Mouse (Mus musculus): ENCODE measurements around the gene Trim30d. TPM values are rescaled to one million over a fixed set of nuclear protein-coding genes. Genes with fewer than 3 reads are reported as not detected.
"Not testable (repeated sequence)": the region's sequence is repeated elsewhere in the genome, so short reads cannot be mapped to it uniquely, and the experiment has no call there.

Gene Trim30d
- polyA plus RNA-seq (2016; fragmentation: Nextera tagmentation; extraction: Ambion mirVana), result 0.09 and 0.13 TPM in 2 replicates

DNA sequence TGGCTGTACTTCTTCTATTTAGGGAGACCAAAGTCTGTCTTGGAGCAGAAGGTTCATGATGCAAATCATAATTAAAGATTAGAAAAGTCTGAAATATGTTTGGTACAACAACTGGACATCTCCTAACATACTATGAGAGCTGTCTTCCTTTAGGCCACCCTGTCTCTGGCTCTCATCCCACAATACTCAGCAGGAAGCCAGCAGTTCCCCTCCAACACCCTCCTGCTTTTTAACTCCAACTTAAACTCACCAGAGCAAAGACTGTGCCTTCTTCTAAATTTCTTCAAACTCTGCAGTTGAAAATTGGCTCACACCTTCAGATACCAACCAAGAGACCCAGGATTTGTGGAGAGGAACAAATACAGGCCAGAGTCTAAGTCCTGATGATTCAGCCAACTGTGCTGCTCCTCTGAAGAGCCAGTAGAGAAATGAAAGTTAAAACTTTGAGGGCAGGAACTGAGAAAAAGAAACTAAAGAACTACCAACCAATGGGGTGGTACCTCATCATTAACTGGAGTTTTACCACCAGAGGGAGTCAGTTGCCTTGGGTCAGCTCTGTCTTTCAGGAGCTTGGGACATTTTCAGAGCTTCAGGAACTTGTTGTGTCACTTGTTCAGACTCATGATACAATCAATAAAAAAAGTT, at the start of gene Trim30d:
Gene Trim30d (minus strand): TSS at position 429 of the 645 bp plus-strand sequence.
- H3K9me3 ChIP-seq; H3K36me3 ChIP-seq; H3K4me3 ChIP-seq; H3K27me3 ChIP-seq (ENCODE audit: insufficient read depth, poor library complexity, severe bottlenecking); H3K27ac ChIP-seq; DNase-seq (ENCODE audit: low spot score); H3K4me1 ChIP-seq: not testable (repeated sequence)

- DNase-seq (ENCODE audit: low spot score), result no peak
- Histone ChIP-seq H3K36me3 (no peaks in the 10 kb centered on the region), H3K4me3 (no peak overlapping the region), H3K9me3 (no peaks in the 10 kb centered on the region), H3K4me1 (no peaks in the 10 kb centered on the region), H3K27me3 (ENCODE audit: insufficient read depth, poor library complexity, severe bottlenecking) (no peaks in the 10 kb centered on the region), H3K27ac (no peak overlapping the region)
- WGBS, result 59% methylated on average over 1 of the region's 1 CpGs
Measured at GRCm38 (mm10) chr7:104552700-104553099, 45.1 kb upstream of the Trim30d start.

GRCm38 (mm10) chr7:104549833-104550232, 42.2 kb upstream of the Trim30d start, which contains the start of gene Olfr651:
Olfr651 (plus strand) TSS chr7:104550133.
- Histone ChIP-seq H3K27me3 (ENCODE audit: insufficient read depth, poor library complexity, severe bottlenecking) (no peaks in the 10 kb centered on the region), H3K27ac (no peak within 1 kb of the TSS), H3K9me3 (no peaks in the 10 kb centered on the region), H3K4me3 (no peak within 1 kb of the TSS), H3K4me1 (no peaks in the 10 kb centered on the region), H3K36me3 (no peaks in the 10 kb centered on the region)
- DNase-seq (ENCODE audit: low spot score), result no peak
- WGBS, result 72% methylated on average over 5 of the region's 5 CpGs

GRCm38 (mm10) chr7:104501589-104502371, 5.9 kb downstream of the Trim30d start:
- no peaks in the 10 kb centered on the region for H3K4me1 ChIP-seq
- H3K9me3 ChIP-seq, result no peaks in the 10 kb centered on the region
- H3K36me3 ChIP-seq, result no peaks in the 10 kb centered on the region
- WGBS, result 2% methylated on average over 59 of the region's 59 CpGs
- H3K27me3 ChIP-seq (ENCODE audit: insufficient read depth, poor library complexity, severe bottlenecking), result 0 out of 2 replicates have a peak, but pooled peaks cover 6% of the 10 kb centered on the region
- H3K4me3 ChIP-seq, result peak overlapping the region; percentile 67
- DNase-seq (ENCODE audit: low spot score), result peak; percentile 76
- peak overlapping the region; percentile 79 for H3K27ac ChIP-seq

GRCm38 (mm10) chr7:104501186-104501585, 6.5 kb downstream of the Trim30d start:
- 69% methylated on average over 6 of the region's 6 CpGs for WGBS
- not testable (repeated sequence) for H3K27me3 ChIP-seq (ENCODE audit: insufficient read depth, poor library complexity, severe bottlenecking); H3K4me3 ChIP-seq; H3K27ac ChIP-seq; DNase-seq (ENCODE audit: low spot score); H3K4me1 ChIP-seq; H3K9me3 ChIP-seq; H3K36me3 ChIP-seq

GRCm38 (mm10) chr7:104499464-104499863, 8.2 kb downstream of the Trim30d start:
- not testable (repeated sequence) for H3K27me3 ChIP-seq (ENCODE audit: insufficient read depth, poor library complexity, severe bottlenecking); H3K4me3 ChIP-seq; H3K4me1 ChIP-seq; H3K9me3 ChIP-seq; H3K36me3 ChIP-seq; H3K27ac ChIP-seq; DNase-seq (ENCODE audit: low spot score)
- 69% methylated on average over 7 of the region's 8 CpGs for WGBS

DNA sequence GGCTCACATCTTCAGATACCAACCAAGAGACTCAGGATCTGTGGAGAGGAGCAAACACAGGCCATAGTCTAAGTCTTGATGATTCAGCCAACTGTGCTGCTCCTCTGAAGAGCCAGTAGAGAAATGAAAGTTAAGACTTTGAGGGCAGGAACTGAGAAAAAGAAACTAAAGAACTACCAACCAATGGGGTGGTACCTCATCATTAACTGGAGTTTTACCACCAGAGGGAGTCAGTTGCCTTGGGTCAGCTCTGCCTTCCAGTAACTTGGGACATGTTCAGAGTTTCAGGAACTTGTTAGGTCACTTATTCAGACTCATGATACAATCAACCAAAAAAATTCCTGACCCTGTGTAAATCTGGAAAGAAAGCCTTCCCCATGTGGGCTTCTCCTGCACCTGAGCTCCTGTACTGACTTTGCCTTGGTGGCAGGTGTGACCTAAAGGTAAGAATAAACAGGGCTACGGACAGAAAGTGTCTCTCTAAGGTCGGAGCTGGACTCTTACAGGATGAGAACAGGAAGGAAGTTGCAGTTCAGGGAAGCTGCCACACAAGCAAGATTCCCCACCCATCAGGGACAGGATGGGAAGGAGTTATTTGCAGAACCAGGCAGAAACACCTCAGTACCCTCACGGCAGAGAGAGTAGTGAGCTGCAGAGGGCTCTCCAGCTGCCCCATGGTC, 42.4 kb downstream of the Trim30d start, which contains the start of gene Trim30a:
Gene Trim30a (minus strand): TSS at position 129 of the 680 bp plus-strand sequence.
- WGBS, result 57% methylated on average over 3 of the region's 3 CpGs
- Histone ChIP-seq H3K27ac (no peak within 1 kb of the TSS), H3K27me3 (ENCODE audit: insufficient read depth, poor library complexity, severe bottlenecking) (no peaks in the 10 kb centered on the region), H3K9me3 (no peaks in the 10 kb centered on the region), H3K4me3 (no peak within 1 kb of the TSS), H3K4me1 (no peaks in the 10 kb centered on the region), H3K36me3 (no peaks in the 10 kb centered on the region)
- DNase-seq (ENCODE audit: low spot score), result no peak

GRCm38 (mm10) chr7:104445961-104446645, 61.5 kb downstream of the Trim30d start:
- Histone ChIP-seq H3K9me3 (no peaks in the 10 kb centered on the region), H3K4me1 (no peaks in the 10 kb centered on the region), H3K4me3 (no peak overlapping the region), H3K27me3 (ENCODE audit: insufficient read depth, poor library complexity, severe bottlenecking) (no peaks in the 10 kb centered on the region), H3K27ac (no peak overlapping the region), H3K36me3 (no peaks in the 10 kb centered on the region)
- DNase-seq (ENCODE audit: low spot score), result peak; percentile 74
- 50% methylated on average over 2 of the region's 2 CpGs for WGBS

Other genes with a start within 250 kb of the Trim30d start
- 0.35 and 0.47 TPM in 2 replicates for gene Trim5, start 219.8 kb downstream of the Trim30d start, polyA plus RNA-seq (2016; fragmentation: Nextera tagmentation; extraction: Ambion mirVana)
- gene Trim12a, start 192.4 kb downstream of the Trim30d start, polyA plus RNA-seq (2016; fragmentation: Nextera tagmentation; extraction: Ambion mirVana), result 4.8 and 6.9 TPM in 2 replicates
- gene Trim34b, start 178.4 kb downstream of the Trim30d start, polyA plus RNA-seq (2016; fragmentation: Nextera tagmentation; extraction: Ambion mirVana), result 0.09 TPM in 1 of 2 replicates, not detected in the other
- gene Trim12c, start 154.5 kb downstream of the Trim30d start, polyA plus RNA-seq (2016; fragmentation: Nextera tagmentation; extraction: Ambion mirVana), result 1.2 and 1.6 TPM in 2 replicates
- gene Trim30b, start 138.0 kb downstream of the Trim30d start, polyA plus RNA-seq (2016; fragmentation: Nextera tagmentation; extraction: Ambion mirVana), result not detected in 2 replicates
- gene Trim30c, start 107.0 kb downstream of the Trim30d start, polyA plus RNA-seq (2016; fragmentation: Nextera tagmentation; extraction: Ambion mirVana), result not detected in 2 replicates
- gene Trim30a, start 42.7 kb downstream of the Trim30d start, polyA plus RNA-seq (2016; fragmentation: Nextera tagmentation; extraction: Ambion mirVana), result 0.44 and 0.59 TPM in 2 replicates
- not detected in 2 replicates for gene Olfr651, start 42.3 kb upstream of the Trim30d start, polyA plus RNA-seq (2016; fragmentation: Nextera tagmentation; extraction: Ambion mirVana)
- gene Olfr652, start 53.1 kb upstream of the Trim30d start, polyA plus RNA-seq (2016; fragmentation: Nextera tagmentation; extraction: Ambion mirVana), result not detected in 2 replicates
- gene Olfr653, start 69.5 kb upstream of the Trim30d start, polyA plus RNA-seq (2016; fragmentation: Nextera tagmentation; extraction: Ambion mirVana), result not detected in 2 replicates
- gene Olfr654, start 79.2 kb upstream of the Trim30d start, polyA plus RNA-seq (2016; fragmentation: Nextera tagmentation; extraction: Ambion mirVana), result not detected in 2 replicates
- 0.07 TPM in 1 of 2 replicates, not detected in the other for gene Olfr655, start 93.9 kb upstream of the Trim30d start, polyA plus RNA-seq (2016; fragmentation: Nextera tagmentation; extraction: Ambion mirVana)
- not detected in 2 replicates for gene Olfr656, start 106.1 kb upstream of the Trim30d start, polyA plus RNA-seq (2016; fragmentation: Nextera tagmentation; extraction: Ambion mirVana)
- not detected in 2 replicates for gene Olfr657, start 116.9 kb upstream of the Trim30d start, polyA plus RNA-seq (2016; fragmentation: Nextera tagmentation; extraction: Ambion mirVana)
- not detected in 2 replicates for gene Olfr658, start 139.5 kb upstream of the Trim30d start, polyA plus RNA-seq (2016; fragmentation: Nextera tagmentation; extraction: Ambion mirVana)
- not detected in 2 replicates for gene Olfr659, start 158.9 kb upstream of the Trim30d start, polyA plus RNA-seq (2016; fragmentation: Nextera tagmentation; extraction: Ambion mirVana)
- gene Olfr661, start 178.7 kb upstream of the Trim30d start, polyA plus RNA-seq (2016; fragmentation: Nextera tagmentation; extraction: Ambion mirVana), result not detected in 2 replicates

Measured in heart, embryonic 10.5 days (tissue).